Mouse (Mus musculus) c-Kit-negative CD71-positive TER-119-positive erythroid progenitor cells, embryonic 14.5 days (primary cell): ENCODE results near the gene Pak2.

Experiments
- DNase-seq: peaks from one replicate; pipeline ENCODE4 v3.0.0-alpha.2; 2013; ENCODE audit warnings: low read depth, low spot score

The Pak2 gene

GRCm38 (mm10) chr16:32002509-32003477 lies 76.3 kb downstream of the Pak2 start, which contains the start of gene Senp5:
TSS of gene Senp5 (minus strand) at chr16:32003287.
- DNase-seq = peak; percentile 85

- DNase-seq = no peak
Observed at GRCm38 (mm10) chr16:31996371-31996770, 82.8 kb downstream of the Pak2 start.

DNA sequence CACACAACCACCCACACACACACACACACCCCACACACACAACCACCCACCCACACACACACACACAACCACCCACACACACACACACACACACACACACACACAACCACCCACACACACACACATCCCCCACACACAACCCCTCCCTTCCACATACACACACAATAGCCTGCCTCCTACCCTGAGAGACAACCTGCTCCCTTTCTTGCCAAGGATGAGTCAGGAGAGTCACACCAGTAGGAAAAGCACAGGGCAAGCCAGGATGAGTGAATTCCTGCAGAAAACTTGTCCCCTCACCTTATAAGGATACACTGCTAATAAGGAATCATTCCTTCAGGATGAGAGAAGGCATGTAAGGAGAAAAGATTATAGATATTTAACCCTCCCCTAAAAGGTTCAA lies 85.2 kb downstream of the Pak2 start:
- no peak for DNase-seq

DNA sequence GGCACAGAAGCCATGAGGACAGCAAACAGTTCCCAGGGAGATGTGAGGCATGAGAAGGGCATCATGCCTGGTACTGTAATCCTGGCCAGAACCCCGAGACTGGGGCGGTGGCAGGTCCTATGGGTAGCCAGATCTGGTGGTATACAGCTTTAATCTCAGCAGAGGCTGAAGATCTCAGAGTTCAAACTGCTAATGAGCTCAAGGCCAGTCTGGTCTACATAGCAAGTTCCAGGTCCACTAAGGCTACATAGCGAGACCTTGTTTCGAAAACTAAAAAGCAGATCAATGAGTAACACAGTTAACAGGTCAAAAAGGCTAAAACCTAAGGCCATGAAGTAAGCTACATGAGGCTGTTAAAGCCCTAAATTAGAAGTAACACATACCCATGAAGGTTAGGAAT lies 85.9 kb downstream of the Pak2 start:
- no peak for DNase-seq

DNA sequence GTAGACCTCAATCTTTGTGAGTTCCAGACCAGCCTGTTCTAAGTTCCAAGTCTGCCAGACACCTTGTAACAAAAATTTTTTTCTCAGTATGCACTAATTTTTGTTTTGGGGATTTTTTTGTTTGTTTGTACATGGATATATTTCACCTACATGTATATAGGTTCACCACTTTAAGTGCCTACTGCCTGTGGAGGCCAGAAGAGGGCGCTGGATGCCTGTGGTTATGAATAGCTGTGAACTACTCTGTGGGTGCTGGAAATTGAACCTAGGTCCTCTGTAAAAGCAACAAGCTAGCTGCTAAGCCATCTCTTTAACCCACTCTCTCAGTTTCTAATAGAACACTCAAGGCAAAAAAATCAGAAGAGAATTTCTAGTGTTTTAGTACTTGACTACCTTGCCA lies 87.1 kb downstream of the Pak2 start:
- DNase-seq = no peak

- no peak for DNase-seq
Observed at GRCm38 (mm10) chr16:31980946-31981345, 98.2 kb downstream of the Pak2 start.

GRCm38 (mm10) chr16:31979501-31979900 lies 99.6 kb downstream of the Pak2 start:
- no peak for DNase-seq

GRCm38 (mm10) chr16:31975258-31975657 lies 103.9 kb downstream of the Pak2 start:
- no peak for DNase-seq
